Mouse (Mus musculus): ENCODE measurements at regions not wholly inside any gene's neighbourhood (a gene's known extent, or its start where the extent isn't known, plus 50 kb on each side); places are given as distances from the start of the nearest gene placed in this dataset.

- Histone ChIP-seq H3K27ac (ENCODE audit: control insufficient read depth, insufficient read depth, low read length) (no peak overlapping the region), H3K36me3 (ENCODE audit: control insufficient read depth, insufficient read depth, low read length) (no peaks in the 10 kb centered on the region), H3K4me1 (replicated peaks; ENCODE audit: control insufficient read depth, insufficient read depth, low read length) (no peaks in the 10 kb centered on the region), H3K27me3 (ENCODE audit: control insufficient read depth, insufficient read depth, low read length) (no peaks in the 10 kb centered on the region), H3K4me3 (ENCODE audit: control insufficient read depth, insufficient read depth, low read length) (no peak overlapping the region)
- TF ChIP-seq CTCF (IDR thresholded peaks at IDR 0.05; ENCODE audit: borderline replicate concordance, control insufficient read depth, extremely low read depth, insufficient read depth, low read length, poor library complexity): no peak
- no peak for TF ChIP-seq POLR2A (IDR thresholded peaks at IDR 0.05; ENCODE audit: control insufficient read depth, extremely low read depth, insufficient read depth, low read length, poor library complexity)
- 68% methylated on average over 6 of the region's 6 CpGs for WGBS
- no peak for DNase-seq
These were observed 256.5 kb upstream of the Clint1 start for GRCm38 (mm10) chr11:45595372-45595771.

DNA sequence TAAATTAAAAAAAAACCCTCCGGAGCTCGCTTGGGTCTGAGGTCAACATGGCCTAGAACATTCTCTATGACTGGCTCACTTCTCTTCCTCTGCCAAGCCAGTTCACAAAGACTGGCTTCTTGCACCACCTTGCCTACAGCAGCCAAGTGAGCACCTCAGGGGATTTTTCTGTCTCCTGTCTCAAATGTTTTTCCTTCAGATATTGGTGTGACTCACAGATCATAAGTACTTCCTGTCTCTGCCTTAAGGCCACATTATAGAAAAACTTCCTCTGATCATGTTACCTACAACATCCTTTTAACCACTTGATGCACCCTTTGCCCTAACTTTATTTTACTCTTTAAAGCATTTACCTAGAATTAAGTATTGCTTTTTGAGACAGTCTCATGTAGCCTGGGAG, 230.0 kb upstream of the Clint1 start:
- Histone ChIP-seq H3K4me1 (replicated peaks; ENCODE audit: control insufficient read depth, insufficient read depth, low read length) (no peaks in the 10 kb centered on the region), H3K36me3 (ENCODE audit: control insufficient read depth, insufficient read depth, low read length) (no peaks in the 10 kb centered on the region), H3K27ac (ENCODE audit: control insufficient read depth, insufficient read depth, low read length) (no peak overlapping the region), H3K27me3 (ENCODE audit: control insufficient read depth, insufficient read depth, low read length) (no peaks in the 10 kb centered on the region), H3K4me3 (ENCODE audit: control insufficient read depth, insufficient read depth, low read length) (no peak overlapping the region)
- TF ChIP-seq POLR2A (IDR thresholded peaks at IDR 0.05; ENCODE audit: control insufficient read depth, extremely low read depth, insufficient read depth, low read length, poor library complexity) (no peak), CTCF (IDR thresholded peaks at IDR 0.05; ENCODE audit: borderline replicate concordance, control insufficient read depth, extremely low read depth, insufficient read depth, low read length, poor library complexity) (no peak)
- WGBS: 91% methylated on average over 2 of the region's 2 CpGs
- DNase-seq: no peak

- H3K4me3 ChIP-seq (ENCODE audit: control insufficient read depth, insufficient read depth, low read length): no peak overlapping the region
- no peak for DNase-seq
- H3K36me3 ChIP-seq (ENCODE audit: control insufficient read depth, insufficient read depth, low read length): no peaks in the 10 kb centered on the region
- no peaks in the 10 kb centered on the region for H3K4me1 ChIP-seq (replicated peaks; ENCODE audit: control insufficient read depth, insufficient read depth, low read length)
- no peak for TF ChIP-seq CTCF (IDR thresholded peaks at IDR 0.05; ENCODE audit: borderline replicate concordance, control insufficient read depth, extremely low read depth, insufficient read depth, low read length, poor library complexity)
- no peak overlapping the region for H3K27ac ChIP-seq (ENCODE audit: control insufficient read depth, insufficient read depth, low read length)
- no peaks in the 10 kb centered on the region for H3K27me3 ChIP-seq (ENCODE audit: control insufficient read depth, insufficient read depth, low read length)
- 96% methylated on average over 5 of the region's 5 CpGs for WGBS
These were observed 229.2 kb upstream of the Clint1 start for GRCm38 (mm10) chr11:45622701-45623100.

DNA sequence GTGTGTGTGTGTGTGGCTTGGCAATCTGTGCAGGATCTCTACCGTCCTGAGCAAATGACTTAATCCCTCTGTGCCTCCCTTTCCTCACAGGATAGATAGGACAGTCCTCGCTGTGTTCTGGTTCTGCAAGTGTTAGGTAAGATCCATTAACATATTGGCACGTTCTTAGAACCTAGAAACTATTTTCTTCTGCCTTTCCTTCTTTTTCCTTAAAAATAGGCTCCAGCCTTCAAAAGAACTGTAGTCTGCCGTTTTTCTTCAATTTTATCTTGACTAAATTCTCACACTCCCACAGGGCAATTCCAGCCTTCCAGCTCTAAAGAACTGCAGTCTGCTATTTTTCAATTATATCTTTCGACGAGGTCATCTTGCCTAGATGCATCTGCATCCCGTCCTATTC, 227.6 kb upstream of the Clint1 start:
- no peaks in the 10 kb centered on the region for H3K36me3 ChIP-seq (ENCODE audit: control insufficient read depth, insufficient read depth, low read length)
- no peak overlapping the region for H3K27ac ChIP-seq (ENCODE audit: control insufficient read depth, insufficient read depth, low read length)
- WGBS: 81% methylated on average over 7 of the region's 7 CpGs
- TF ChIP-seq POLR2A (IDR thresholded peaks at IDR 0.05; ENCODE audit: control insufficient read depth, extremely low read depth, insufficient read depth, low read length, poor library complexity) (no peak), CTCF (IDR thresholded peaks at IDR 0.05; ENCODE audit: borderline replicate concordance, control insufficient read depth, extremely low read depth, insufficient read depth, low read length, poor library complexity) (no peak)
- no peaks in the 10 kb centered on the region for H3K4me1 ChIP-seq (replicated peaks; ENCODE audit: control insufficient read depth, insufficient read depth, low read length)
- H3K4me3 ChIP-seq (ENCODE audit: control insufficient read depth, insufficient read depth, low read length): no peak overlapping the region
- H3K27me3 ChIP-seq (ENCODE audit: control insufficient read depth, insufficient read depth, low read length): no peaks in the 10 kb centered on the region
- DNase-seq: no peak

- H3K36me3 ChIP-seq (ENCODE audit: control insufficient read depth, insufficient read depth, low read length): no peaks in the 10 kb centered on the region
- DNase-seq: no peak
- no peak overlapping the region for H3K4me3 ChIP-seq (ENCODE audit: control insufficient read depth, insufficient read depth, low read length)
- WGBS: 52% methylated on average over 1 of the region's 1 CpGs
- H3K27me3 ChIP-seq (ENCODE audit: control insufficient read depth, insufficient read depth, low read length): no peaks in the 10 kb centered on the region
- TF ChIP-seq CTCF (IDR thresholded peaks at IDR 0.05; ENCODE audit: borderline replicate concordance, control insufficient read depth, extremely low read depth, insufficient read depth, low read length, poor library complexity) (no peak), POLR2A (IDR thresholded peaks at IDR 0.05; ENCODE audit: control insufficient read depth, extremely low read depth, insufficient read depth, low read length, poor library complexity) (no peak)
- H3K27ac ChIP-seq (ENCODE audit: control insufficient read depth, insufficient read depth, low read length): no peak overlapping the region
- no peaks in the 10 kb centered on the region for H3K4me1 ChIP-seq (replicated peaks; ENCODE audit: control insufficient read depth, insufficient read depth, low read length)
These were observed 222.6 kb upstream of the Clint1 start for GRCm38 (mm10) chr11:45629250-45629649.

GRCm38 (mm10) chr11:45634535-45635235, 217.2 kb upstream of the Clint1 start:
- H3K27me3 ChIP-seq (ENCODE audit: control insufficient read depth, insufficient read depth, low read length): no peaks in the 10 kb centered on the region
- H3K27ac ChIP-seq (ENCODE audit: control insufficient read depth, insufficient read depth, low read length): no peak overlapping the region
- no peaks in the 10 kb centered on the region for H3K36me3 ChIP-seq (ENCODE audit: control insufficient read depth, insufficient read depth, low read length)
- TF ChIP-seq CTCF (IDR thresholded peaks at IDR 0.05; ENCODE audit: borderline replicate concordance, control insufficient read depth, extremely low read depth, insufficient read depth, low read length, poor library complexity) (no peak), POLR2A (IDR thresholded peaks at IDR 0.05; ENCODE audit: control insufficient read depth, extremely low read depth, insufficient read depth, low read length, poor library complexity) (no peak)
- 85% methylated on average over 10 of the region's 10 CpGs for WGBS
- DNase-seq: no peak
- no peak overlapping the region for H3K4me3 ChIP-seq (ENCODE audit: control insufficient read depth, insufficient read depth, low read length)
- no peaks in the 10 kb centered on the region for H3K4me1 ChIP-seq (replicated peaks; ENCODE audit: control insufficient read depth, insufficient read depth, low read length)

DNA sequence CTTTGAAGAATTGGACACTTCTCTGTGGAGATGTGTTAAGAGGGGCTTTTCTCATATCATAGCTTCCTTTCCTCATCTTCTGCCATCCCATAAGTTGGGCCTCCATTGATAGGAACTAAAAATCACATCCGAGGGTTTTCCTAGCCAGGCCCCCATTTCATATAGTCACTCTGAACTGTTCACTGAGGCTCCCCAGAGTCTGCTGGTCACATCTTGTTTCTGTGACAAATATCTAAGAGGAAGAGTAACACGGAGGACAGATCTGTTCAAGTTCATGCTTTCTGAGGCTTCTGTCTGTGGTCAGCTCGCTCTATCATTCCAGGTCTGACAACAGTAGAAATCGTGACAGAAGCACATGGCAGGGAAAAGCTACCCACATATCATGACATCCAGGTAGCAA, 216.0 kb upstream of the Clint1 start:
- no peak for DNase-seq
- 87% methylated on average over 4 of the region's 4 CpGs for WGBS
- H3K4me3 ChIP-seq (ENCODE audit: control insufficient read depth, insufficient read depth, low read length): no peak overlapping the region

More for the DNA sequence above, 216.0 kb upstream of the Clint1 start:
- H3K36me3 ChIP-seq (ENCODE audit: control insufficient read depth, insufficient read depth, low read length): no peaks in the 10 kb centered on the region
- H3K4me1 ChIP-seq (replicated peaks; ENCODE audit: control insufficient read depth, insufficient read depth, low read length): no peaks in the 10 kb centered on the region
- no peak overlapping the region for H3K27ac ChIP-seq (ENCODE audit: control insufficient read depth, insufficient read depth, low read length)
- H3K27me3 ChIP-seq (ENCODE audit: control insufficient read depth, insufficient read depth, low read length): no peaks in the 10 kb centered on the region
- TF ChIP-seq CTCF (IDR thresholded peaks at IDR 0.05; ENCODE audit: borderline replicate concordance, control insufficient read depth, extremely low read depth, insufficient read depth, low read length, poor library complexity) (no peak), POLR2A (IDR thresholded peaks at IDR 0.05; ENCODE audit: control insufficient read depth, extremely low read depth, insufficient read depth, low read length, poor library complexity) (no peak)

Measured in thymus, adult 2 months (tissue).